Mouse (Mus musculus): ENCODE data around the gene Pi16. TPM values are rescaled to one million over a fixed set of nuclear protein-coding genes. Genes with fewer than 3 reads are reported as not detected.

Gene Pi16
- polyA plus RNA-seq, 1 experiment from 2014 or later, result 0.14 TPM

- ATAC-seq (ENCODE audit: insufficient read depth) (no peak), DNase-seq (no peak)
- no peak for TF ChIP-seq CTCF (IDR thresholded peaks at IDR 0.05; ENCODE audit: low read depth)
- Histone ChIP-seq H3K36me3 (ENCODE audit: insufficient read depth) (no peaks in the 10 kb centered on the region), H3K27ac (ENCODE audit: low read depth) (no peak overlapping the region; the same call in 1 of the 2 replicates), H3K4me2 (no peak overlapping the region), H3K27me3 (ENCODE audit: insufficient read depth, low read length) (peaks cover 3% of the 10 kb centered on the region; the same call in 1 of the 2 replicates), H3K9ac (no peak overlapping the region), H3K4me1 (ENCODE audit: insufficient read depth) (no peaks in the 10 kb centered on the region), H3K9me3 (ENCODE audit: low read depth, low read length) (no peaks in the 10 kb centered on the region; the same call in 1 of the 2 replicates), H3K4me3 (ENCODE audit: low read depth, low read length) (no peak overlapping the region)
- 45% methylated on average over 9 of the region's 9 CpGs for WGBS
These were observed 1.6 kb upstream of the Pi16 start for GRCm38 (mm10) chr17:29315672-29316465.

GRCm38 (mm10) chr17:29316891-29317290, 589 bp upstream of the Pi16 start:
- WGBS, result 69% methylated on average over 3 of the region's 3 CpGs
- Histone ChIP-seq H3K4me3 (ENCODE audit: low read depth, low read length) (no peak overlapping the region), H3K36me3 (ENCODE audit: insufficient read depth) (no peaks in the 10 kb centered on the region), H3K27me3 (ENCODE audit: insufficient read depth, low read length) (peaks cover 13% of the 10 kb centered on the region), H3K9me3 (ENCODE audit: low read depth, low read length) (no peaks in the 10 kb centered on the region; the same call in 1 of the 2 replicates), H3K4me2 (no peak overlapping the region), H3K4me1 (ENCODE audit: insufficient read depth) (no peaks in the 10 kb centered on the region), H3K9ac (no peak overlapping the region), H3K27ac (ENCODE audit: low read depth) (no peak overlapping the region)
- DNase-seq, result no peak
- TF ChIP-seq CTCF (IDR thresholded peaks at IDR 0.05; ENCODE audit: low read depth), result no peak
- no peak for ATAC-seq (ENCODE audit: insufficient read depth)

- Histone ChIP-seq H3K9ac (no peak overlapping the region), H3K27ac (ENCODE audit: low read depth) (no peak overlapping the region), H3K4me1 (ENCODE audit: insufficient read depth) (no peaks in the 10 kb centered on the region), H3K4me2 (no peak overlapping the region), H3K27me3 (ENCODE audit: insufficient read depth, low read length) (peaks cover 24% of the 10 kb centered on the region), H3K9me3 (ENCODE audit: low read depth, low read length) (no peaks in the 10 kb centered on the region), H3K36me3 (ENCODE audit: insufficient read depth) (no peaks in the 10 kb centered on the region), H3K4me3 (ENCODE audit: low read depth, low read length) (no peak overlapping the region)
- no peak for TF ChIP-seq CTCF (IDR thresholded peaks at IDR 0.05; ENCODE audit: low read depth)
- 46% methylated on average over 6 of the region's 6 CpGs for WGBS
- ATAC-seq (ENCODE audit: insufficient read depth), result no peak
- DNase-seq, result no peak
These were observed 1.3 kb downstream of the Pi16 start for GRCm38 (mm10) chr17:29318731-29319250.

GRCm38 (mm10) chr17:29319476-29319875, 2.0 kb downstream of the Pi16 start:
- ATAC-seq (ENCODE audit: insufficient read depth), result no peak
- 84% methylated on average over 7 of the region's 7 CpGs for WGBS
- no peak overlapping the region for H3K27ac ChIP-seq (ENCODE audit: low read depth)
- no peak overlapping the region for H3K4me3 ChIP-seq (ENCODE audit: low read depth, low read length)
- no peaks in the 10 kb centered on the region for H3K4me1 ChIP-seq (ENCODE audit: insufficient read depth)
- no peak overlapping the region for H3K4me2 ChIP-seq
- H3K27me3 ChIP-seq (ENCODE audit: insufficient read depth, low read length), result peaks cover 24% of the 10 kb centered on the region
- no peak overlapping the region for H3K9ac ChIP-seq
- TF ChIP-seq CTCF (IDR thresholded peaks at IDR 0.05; ENCODE audit: low read depth), result no peak
- H3K9me3 ChIP-seq (ENCODE audit: low read depth, low read length), result no peaks in the 10 kb centered on the region
- DNase-seq, result no peak
- H3K36me3 ChIP-seq (ENCODE audit: insufficient read depth), result no peaks in the 10 kb centered on the region

GRCm38 (mm10) chr17:29319881-29320639, 2.6 kb downstream of the Pi16 start:
- Histone ChIP-seq H3K4me3 (ENCODE audit: low read depth, low read length) (no peak overlapping the region), H3K4me2 (no peak overlapping the region), H3K4me1 (ENCODE audit: insufficient read depth) (no peaks in the 10 kb centered on the region), H3K27me3 (ENCODE audit: insufficient read depth, low read length) (peaks cover 24% of the 10 kb centered on the region), H3K36me3 (ENCODE audit: insufficient read depth) (no peaks in the 10 kb centered on the region), H3K9ac (no peak overlapping the region), H3K27ac (ENCODE audit: low read depth) (no peak overlapping the region), H3K9me3 (ENCODE audit: low read depth, low read length) (no peaks in the 10 kb centered on the region)
- no peak for TF ChIP-seq CTCF (IDR thresholded peaks at IDR 0.05; ENCODE audit: low read depth)
- ATAC-seq (ENCODE audit: insufficient read depth) (no peak), DNase-seq (no peak)
- 38% methylated on average over 8 of the region's 8 CpGs for WGBS

- peak overlapping the region; percentile 9; the same call in 1 of the 2 replicates for H3K9ac ChIP-seq
- H3K27ac ChIP-seq (ENCODE audit: low read depth), result no peak overlapping the region
- no peaks in the 10 kb centered on the region for H3K36me3 ChIP-seq (ENCODE audit: insufficient read depth)
- peak overlapping the region; percentile 54 for H3K4me2 ChIP-seq
- H3K27me3 ChIP-seq (ENCODE audit: insufficient read depth, low read length), result peaks cover 24% of the 10 kb centered on the region
- H3K4me3 ChIP-seq (ENCODE audit: low read depth, low read length), result no peak overlapping the region
- H3K4me1 ChIP-seq (ENCODE audit: insufficient read depth), result 0 out of 2 replicates have a peak, but pooled peaks cover 5% of the 10 kb centered on the region
- DNase-seq (no peak), ATAC-seq (ENCODE audit: insufficient read depth) (peak; percentile 22; the same call in 1 of the 2 replicates)
- no peaks in the 10 kb centered on the region for H3K9me3 ChIP-seq (ENCODE audit: low read depth, low read length)
- no peak for TF ChIP-seq CTCF (IDR thresholded peaks at IDR 0.05; ENCODE audit: low read depth)
- WGBS, result 22% methylated on average over 41 of the region's 41 CpGs
These were observed 4.5 kb downstream of the Pi16 start for GRCm38 (mm10) chr17:29321765-29322602.

Data from lung, embryonic 14.5 days (tissue).